Mouse (Mus musculus) frontal cortex, postnatal 14 days (tissue): ENCODE results near the gene Rab5c.
A peak's percentile ranks its signal among the peaks of the same experiment; 100 is the strongest.

ENCODE experiments used
- DNase-seq, 2 experiments: peaks; one replicate each; pipeline ENCODE4 v3.0.0; 2022; ENCODE audit warnings: low spot score in 2 of 2

Gene Rab5c

DNA sequence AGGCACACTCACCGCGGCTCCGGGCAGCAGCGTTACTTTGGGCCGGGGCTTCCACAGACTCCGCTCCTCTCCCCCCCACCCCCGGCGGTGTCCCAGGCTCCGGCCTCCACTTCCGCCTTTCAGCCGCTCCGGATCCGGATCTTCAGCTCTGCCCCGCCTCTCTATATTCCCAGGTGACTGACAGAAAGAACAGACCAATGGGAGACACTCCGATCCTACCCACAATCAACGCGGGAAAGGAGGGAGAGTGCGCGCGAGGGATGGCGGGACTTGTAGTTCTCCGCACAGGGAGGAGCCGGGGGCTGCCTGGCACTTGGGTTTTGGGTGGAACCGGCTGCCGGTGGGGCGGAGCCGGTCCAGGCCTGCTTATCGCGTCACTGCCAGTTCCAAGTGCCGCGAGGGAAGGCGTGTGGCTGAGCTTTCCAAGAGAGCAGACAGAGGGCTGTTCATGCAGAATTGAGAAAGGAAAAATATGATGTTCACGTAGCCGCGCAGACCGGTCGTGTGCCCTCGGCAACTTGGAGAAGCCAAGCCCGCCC is at the start of gene Rab5c:
TSS of gene Rab5c (minus strand) at position 150 of the 539 bp plus-strand sequence.
- peak; percentile 98 for DNase-seq

DNA sequence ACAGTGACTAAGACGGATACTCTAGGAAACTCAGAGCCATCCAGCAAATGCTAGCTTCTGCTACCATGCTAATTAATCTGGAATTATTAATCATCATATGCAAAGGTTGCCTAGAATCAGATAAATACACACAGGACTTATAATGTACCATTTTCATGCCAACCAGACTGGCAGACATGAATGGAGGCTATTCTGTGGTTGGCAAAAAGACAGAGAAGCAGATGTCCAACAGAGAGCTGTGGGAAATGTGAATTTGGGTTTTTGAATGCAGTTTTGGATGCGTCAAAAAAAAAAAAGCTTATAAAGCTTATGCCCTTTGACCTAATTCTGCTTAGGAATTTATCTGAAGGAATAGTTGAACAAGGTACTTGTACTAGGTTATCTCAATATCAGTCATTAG is 47.8 kb upstream of the Rab5c start:
- DNase-seq: no peak

DNA sequence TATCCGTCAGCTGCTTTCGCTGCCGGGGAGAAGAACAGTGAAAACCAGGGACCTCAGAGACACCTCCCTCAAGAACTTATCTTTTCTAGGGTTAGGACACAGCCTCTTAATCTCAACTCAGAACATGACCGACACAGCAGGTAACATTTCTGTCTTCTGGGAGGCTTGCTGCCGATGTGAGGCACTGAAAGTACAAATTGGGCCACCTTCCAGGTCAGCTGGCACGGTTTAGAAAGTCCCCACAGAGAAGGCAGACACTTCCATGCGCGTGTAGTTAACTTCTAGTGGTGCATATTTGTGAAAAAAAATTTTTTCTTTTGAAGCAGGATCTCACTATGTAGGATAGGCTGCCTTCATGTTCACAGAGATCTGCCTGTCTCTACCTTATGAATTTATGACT is 46.3 kb upstream of the Rab5c start:
- no peak for DNase-seq

DNA sequence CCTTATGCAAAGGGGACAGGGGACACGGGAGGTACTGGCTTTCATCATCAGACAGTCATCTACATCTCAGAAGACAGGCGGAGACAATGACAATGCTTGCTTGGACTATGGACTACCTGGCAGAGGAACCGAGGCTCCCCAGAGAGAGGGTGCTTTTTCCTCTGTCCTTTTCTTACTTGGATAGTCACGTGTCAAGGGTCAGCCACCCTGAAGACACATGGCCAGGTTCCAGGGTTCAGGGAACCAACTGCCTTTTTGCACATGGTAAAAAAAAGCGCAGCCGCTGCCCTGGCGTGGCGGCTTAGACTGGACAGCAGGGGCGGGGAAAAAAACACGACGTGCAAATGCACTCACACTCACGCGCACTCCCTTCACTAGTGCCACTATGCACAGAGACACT is 44.6 kb upstream of the Rab5c start:
- DNase-seq: no peak

DNA sequence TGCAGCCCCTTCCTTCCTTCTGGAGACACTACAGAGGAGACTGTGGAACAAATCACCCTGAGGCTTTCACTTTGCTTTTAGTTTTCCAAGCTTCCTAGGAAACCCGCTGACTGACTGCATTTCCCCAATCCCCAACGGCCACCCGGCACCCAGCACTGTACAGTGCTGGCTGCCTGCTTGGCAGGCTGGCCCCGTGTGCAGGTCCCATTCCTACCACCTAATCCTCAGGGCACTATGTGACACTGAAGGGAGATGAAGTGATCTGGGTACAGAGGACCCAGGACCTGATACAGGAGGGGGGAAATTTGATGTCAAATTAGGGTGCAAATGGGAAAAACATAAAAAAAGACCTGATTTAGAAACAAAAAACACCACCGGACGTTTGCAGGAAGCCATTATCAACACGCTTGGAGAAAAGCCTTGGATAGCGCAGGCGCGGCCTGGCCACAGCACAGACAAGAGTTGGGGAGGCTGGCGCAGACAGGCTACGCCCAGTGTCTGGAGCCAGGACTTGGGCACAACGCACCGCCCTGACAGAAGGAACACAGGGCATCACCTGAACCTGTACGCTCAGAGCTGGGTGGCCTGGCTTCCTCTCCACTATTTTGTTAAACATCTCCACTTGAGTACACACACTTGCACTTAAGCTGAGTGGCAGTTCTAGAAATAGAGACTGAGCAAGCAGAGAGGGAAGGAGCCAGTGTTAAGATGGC is 43.9 kb upstream of the Rab5c start:
- DNase-seq: no peak

DNA sequence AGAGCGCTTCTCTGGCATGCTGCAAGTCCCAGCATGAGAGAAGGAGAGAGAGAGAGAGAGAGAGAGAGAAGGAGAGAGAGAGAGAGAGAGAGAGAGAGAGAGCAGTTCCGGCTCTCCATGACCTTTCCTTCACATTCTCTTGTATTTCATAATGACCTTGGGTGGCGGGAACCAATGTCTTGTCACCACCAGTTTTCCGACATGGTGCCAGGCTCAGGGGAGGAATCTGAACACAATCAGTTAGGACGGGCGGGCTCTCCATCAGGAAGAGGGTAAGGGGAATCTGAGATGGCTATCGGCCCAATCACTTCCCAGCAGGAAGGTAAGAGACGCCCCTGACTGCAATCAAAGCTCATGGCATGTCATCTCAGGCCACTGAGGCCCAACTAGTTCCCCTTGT is 42.2 kb upstream of the Rab5c start:
- no peak for DNase-seq

DNA sequence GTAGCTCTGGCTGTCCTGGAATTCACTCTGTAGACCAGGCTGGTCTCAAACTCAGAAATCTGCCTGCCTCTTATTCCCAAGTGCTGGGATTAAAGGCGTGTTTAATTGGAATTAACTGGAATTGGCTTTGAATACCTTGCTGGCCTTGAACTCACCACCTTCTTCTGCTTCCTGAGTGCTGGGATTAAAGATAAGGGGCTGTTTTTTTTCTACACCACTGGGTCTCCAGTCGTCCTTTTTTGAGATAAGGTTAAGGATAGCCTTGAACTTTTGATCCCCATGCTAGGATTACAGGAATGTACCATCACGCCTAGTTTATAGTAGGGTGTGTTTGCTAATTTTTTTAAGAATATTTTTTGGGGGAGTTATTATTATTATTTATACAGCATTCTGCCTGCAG is 40.1 kb upstream of the Rab5c start:
- no peak for DNase-seq

DNA sequence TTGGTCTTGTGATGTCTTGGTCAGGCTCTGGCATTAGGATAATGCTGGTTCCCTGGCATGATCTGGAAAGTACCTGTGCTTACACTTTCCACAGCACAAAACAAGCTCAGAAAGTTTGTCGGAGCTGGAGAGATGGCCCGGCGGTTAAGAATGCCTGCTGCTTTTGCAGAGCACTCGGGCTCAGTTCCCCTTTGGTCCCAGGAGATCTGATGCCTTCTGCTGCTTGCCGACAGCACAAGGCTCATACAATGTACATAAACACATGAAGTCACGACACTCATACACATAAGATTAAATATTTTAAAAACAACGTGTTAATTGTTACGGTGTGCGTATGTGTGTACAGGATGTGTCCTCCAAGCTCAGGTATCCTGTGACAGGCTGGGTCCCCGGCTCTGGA is 37.9 kb upstream of the Rab5c start:
- DNase-seq: no peak

DNA sequence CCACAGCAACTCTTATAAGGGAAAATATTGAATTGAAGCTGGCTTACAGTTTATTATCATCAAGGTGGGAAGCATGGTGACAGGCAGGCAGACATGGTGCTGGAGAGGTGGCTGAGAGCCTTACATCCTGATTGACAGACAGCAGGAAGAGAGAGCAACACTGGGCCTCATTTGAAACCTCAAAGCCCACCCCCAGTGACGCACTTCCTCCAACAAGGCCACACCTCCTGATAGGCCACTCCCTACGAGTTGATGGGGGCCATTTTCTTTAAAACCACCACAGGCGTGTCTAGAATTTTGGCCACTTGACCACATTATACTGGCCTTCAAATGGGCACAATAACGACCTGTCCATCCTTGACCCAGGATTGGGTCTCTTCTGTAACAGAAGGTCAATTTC is 36.2 kb upstream of the Rab5c start:
- no peak for DNase-seq

DNA sequence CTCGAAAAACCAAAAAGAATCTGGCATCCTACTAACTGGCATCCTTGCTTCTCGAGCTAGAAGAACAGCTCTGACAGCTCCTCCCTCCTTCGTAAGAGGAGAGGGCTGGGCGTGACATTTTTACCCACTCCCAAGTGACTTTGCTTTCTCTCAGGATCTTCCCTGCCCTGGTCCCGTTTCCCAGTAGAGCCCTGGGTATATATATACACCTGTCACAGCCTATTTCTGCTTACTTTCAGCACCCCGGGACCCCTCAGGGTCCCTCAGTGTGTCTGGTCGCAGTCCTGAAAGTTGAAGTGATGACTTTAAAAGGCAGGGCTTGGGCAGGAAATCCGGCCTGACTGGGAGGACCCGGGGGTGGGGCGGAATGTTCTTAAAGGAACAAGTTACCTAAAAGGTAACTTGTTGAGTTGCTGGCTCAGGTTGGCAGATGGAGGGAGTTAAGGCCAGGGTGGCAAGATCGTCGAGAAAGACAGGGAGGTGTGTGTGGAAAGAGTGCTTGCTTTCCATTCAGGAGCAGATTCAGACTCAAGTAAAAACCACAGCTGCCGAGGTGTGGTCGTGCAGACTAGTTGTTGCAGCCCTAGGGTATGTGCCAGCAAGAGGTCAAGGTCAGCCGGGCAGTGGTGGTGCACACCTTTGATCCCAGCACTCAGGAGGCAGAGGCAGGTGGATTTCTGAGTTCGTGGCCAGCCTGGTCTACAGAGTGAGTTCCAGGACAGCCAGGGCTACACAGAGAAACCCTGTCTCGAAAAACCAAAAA is 32.8 kb upstream of the Rab5c start, which contains the start of gene Ghdc:
TSS of gene Ghdc (minus strand) at position 312 of the 763 bp plus-strand sequence.
- DNase-seq: peak in 1 of 2 experiments; percentile 63

DNA sequence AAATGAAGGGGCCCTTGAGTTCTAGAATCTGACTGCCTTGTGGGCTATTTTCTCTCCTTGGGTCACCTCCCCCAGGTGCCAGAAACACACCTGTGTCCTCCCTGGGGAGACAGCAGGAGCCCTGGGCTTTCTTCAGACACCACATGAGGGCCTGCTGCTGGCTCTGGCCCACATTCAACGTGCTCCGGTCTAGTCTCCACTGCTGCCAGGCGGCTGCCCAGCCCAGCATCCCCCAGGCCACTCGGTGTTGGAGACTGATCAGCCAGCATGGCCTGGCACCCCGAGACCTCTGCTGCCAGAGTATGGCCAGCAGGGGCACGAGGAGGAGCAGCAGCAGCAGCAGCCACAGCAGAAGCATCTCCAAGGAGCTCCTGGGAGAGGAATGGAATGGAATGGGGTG is 32.0 kb upstream of the Rab5c start:
- DNase-seq: no peak

DNA sequence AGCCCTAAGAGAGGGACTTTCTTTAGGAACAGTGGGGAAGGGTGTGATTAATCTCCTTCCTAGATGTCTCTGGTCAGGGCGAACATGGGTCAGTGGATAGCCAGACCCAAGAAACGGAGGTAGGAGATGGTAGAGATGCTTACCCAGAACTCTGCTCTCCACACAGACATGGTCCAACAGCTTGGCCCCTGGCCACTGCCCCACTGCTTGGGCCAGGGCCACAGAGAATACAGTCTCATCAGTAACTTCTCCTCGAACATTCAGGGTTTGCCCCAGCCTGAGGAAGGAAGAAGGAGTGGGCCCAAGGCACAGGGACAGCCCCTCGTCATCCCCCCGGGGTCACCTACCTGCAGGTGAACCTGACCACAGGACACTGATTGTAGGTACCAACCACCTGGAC is 29.9 kb upstream of the Rab5c start:
- no peak for DNase-seq

DNA sequence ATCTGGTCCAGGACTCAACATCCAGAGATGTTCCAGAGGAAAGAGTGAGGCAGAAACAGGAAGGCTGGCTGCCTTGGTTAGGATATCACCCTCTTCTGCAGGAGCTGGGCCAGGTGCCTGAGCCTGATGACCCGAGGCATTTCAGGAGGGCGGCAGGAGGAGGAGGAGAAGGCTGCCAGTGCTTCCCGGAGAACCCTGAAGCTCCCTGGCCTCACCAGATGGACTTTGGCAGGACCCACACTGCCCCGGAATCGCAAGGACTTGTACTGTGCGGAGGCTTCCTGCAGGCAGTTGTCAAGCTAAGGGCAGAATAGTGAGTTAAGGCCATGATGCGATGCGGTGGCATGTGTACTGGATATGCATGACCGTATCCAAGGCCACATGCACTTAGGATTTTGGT is 28.7 kb upstream of the Rab5c start:
- no peak for DNase-seq

DNA sequence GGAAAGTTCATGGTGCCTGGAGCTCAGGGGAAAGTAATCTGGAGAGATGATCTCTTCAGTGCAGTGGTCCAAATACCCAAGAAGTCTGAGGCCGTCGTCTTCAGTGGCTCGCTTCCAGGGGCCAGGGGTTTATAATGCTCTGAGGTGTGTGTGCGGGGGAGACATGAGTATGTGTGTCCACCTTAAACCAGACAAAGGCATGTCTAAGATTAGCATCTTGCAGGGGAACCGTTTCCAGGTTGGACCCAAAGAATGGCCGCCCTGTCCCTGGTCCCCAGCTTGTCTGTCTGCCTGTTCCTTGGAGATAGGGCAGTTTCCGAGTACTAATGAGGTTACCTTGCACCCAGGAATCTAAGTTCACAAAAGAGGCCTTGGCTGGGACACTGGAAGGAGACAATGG is 24.8 kb upstream of the Rab5c start, which contains the start of gene Hcrt:
TSS of gene Hcrt (minus strand) at position 101 of the 400 bp plus-strand sequence.
- no peak for DNase-seq

DNA sequence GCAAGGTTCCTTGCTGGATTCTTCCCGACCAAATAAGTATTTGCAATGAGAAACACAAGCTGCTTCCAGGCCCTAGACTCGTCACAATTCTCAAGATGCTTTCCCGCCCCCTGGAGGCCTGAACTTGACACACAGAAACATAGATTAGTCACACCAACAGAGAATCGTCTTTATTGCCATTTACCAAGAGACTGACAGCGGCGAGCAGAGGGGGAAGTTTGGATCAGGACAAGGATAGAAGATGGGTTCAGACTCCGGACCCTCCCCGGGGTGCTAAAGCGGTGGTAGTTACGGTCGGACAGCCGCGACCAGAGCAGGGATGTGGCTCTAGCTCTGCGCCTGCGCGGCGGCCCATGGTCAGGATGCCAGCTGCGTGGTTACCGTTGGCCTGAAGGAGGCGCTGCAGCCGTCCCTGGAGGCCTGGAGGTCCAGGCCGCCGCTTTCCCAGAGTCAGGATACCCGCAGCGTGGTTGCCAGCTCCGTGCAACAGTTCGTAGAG is 23.6 kb upstream of the Rab5c start:
- DNase-seq: peak; percentile 80 to 82

DNA sequence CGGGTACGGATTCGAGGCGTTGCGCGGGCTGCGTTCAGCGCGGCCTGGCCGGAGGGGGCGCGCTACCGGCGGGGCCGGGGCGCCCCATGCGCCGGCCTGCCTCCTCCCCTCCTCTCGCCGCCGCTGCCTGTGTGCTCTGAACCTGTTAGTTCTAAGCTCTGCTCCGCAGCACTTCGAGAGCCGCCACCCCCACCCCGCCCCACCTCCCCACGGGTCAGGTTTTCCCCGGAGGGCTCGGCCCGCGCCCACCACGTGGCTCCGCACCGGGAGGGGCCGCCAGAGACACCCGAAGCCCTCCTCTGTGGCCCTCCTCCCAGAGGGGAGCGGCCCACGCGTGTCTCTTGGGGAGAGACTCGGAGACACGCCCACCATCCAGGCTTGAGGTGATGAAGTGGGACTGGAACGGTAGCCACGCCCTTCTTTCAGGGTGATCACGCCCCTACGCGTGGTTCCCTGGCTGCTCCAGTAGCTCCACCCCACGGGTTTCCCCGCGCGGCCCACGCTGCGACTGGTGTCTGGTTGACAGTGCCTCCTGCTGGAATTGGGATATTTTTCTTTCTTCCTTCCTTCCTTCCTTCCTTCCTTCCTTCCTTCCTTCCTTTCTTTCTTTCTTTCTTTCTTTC is 21.7 kb upstream of the Rab5c start, which contains the start of gene Kcnh4:
TSS of gene Kcnh4 (minus strand) at position 332 of the 623 bp plus-strand sequence.
- DNase-seq: peak; percentile 86 to 88

DNA sequence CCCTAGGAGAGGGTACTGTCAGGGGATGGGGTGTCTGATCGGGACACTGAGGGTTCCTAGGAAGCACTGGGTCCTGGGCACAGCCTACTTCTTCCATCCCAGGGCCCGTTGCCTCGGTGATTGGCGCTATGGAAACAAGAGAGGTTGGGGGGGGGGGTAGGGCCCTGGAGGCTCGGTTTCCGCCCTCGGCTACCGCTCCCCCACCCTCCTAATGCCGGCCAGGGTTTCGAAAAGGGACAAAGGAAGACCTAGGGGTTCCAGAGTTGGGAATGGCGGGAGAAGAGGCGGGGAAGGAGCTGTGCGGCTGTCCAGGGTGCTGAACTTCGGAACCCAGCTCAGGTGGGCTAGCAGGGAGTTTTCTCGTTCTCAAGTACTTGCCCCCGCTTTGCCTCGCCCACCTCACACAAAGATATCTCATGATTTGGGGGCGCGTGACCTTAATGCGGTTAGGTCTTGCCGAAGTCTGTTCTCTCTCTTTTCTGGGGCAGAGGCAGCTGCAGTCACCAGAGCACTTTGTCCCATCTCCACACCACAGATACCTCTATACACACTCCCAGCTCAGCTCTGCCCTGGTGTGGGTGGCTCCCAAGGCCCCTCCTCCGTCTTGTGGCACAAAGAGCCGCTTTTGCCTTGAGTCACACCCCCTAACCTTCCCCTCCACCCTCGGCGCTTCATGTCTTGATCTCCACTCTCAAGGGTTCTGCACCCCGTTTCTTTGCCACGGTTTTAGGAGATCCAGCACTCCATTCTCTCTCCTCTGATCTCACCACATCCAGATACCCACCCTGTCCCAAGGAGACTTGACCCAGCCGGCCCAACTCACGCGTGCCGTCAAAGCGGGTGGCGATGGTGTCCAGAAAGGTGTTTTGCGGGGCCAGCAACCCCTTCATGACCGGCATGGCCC is 20.9 kb upstream of the Rab5c start:
- DNase-seq: no peak

DNA sequence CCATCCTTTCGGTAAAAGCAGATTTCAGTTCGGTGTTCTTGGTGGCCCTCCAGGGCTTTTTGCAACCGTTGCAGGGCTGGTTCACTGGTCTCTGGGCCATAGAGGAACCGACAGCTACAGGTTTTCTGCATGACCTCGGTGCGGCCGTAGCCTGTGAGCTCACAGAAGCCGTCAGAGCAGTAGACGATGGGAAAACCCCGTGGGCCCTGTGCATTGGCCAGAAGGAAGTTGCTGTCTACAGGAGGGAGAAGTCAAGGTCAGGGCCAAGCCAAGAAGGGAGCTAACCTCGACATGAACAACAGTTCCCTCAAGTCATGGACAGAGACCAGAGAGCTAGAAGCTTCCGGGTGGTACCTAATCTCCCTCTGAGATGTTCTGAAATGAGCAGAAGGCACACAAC is 19.6 kb upstream of the Rab5c start:
- DNase-seq: no peak

DNA sequence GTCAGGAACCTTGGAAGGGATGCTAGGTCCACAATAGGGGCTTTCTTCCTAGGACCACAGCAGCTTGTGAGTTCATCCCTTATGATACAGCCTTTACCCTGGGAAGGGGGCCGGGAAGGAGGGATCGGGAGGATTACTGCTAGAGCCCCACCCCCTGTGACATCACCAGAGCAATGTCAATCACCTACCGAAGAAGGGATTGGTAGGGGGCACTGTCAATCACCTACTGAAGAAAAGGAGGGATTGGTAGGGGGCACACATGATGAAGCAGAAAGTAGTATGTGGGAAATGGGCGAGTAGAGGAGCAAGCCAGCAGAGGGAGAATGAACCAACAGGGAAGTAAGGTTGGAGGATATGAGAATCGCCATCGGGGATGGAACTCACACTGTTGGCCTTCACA is 18.5 kb upstream of the Rab5c start:
- no peak for DNase-seq

DNA sequence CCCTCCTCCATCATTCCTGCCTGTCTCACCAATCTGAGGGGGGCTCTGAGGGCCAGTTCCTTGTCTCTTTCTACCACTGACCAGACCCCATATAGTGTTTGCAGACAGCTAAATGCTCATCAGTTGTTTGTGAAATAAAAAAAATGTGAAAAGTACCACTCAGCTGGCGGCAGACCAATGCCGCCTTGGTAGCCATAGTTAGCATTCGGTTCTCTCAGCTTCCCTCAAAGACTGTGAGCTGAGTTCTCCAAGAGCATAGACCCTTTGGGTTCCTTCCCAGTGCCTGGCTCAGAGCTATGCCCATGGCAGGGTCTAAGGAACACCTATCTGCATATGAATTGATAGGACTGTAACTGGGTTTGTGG is 16.7 kb upstream of the Rab5c start:
- no peak for DNase-seq

DNA sequence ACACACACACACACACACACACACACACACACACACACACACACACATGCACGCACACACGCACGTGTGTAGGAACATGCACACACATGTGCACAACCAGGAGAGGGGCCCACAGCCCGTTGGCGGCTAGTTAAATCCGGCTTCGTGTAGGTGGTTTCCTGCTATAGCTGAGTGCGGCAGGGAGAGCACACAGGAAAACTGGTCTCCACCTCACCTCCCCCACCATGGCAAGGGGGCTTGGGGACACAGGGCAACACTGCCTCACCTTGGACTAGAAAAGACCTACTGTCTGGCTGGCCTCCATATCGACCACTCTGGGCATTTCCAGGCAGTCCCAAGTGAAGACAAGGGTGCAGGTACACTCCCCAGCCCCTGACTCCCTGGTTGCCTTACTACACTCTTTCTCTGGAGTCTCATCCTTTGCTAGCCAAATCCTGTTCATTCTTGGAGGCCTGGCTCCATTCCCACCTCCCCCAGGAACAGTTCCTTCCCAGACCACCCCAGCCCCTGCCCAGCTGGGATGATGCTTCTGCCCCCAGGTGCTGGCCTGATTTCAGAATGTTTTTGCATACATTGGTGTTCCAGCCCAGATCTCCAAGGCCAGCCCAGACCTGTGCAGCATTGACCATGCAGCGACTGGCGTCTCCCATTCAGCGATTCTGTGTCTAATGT is 16.1 kb upstream of the Rab5c start:
- DNase-seq: peak in 1 of 2 experiments; percentile 56
